Mouse (Mus musculus): ENCODE measurements around the gene I830077J02Rik. TPM values are rescaled to one million over a fixed set of nuclear protein-coding genes. Genes with fewer than 3 reads are reported as not detected.

I830077J02Rik gene
- total and polyA plus RNA-seq, 3 experiments: 2.8 to 9.4 TPM; not detected in 1

GRCm38 (mm10) chr3:105912097-105912880, 20.2 kb downstream of the I830077J02Rik start (continued):
- TF ChIP-seq USF2 (IDR thresholded peaks at IDR 0.05; ENCODE audit: borderline replicate concordance in 1 of 2, insufficient read depth in 1 of 2, low read depth in 1 of 2, low read length in 2 of 2) (no peak), POLR2AphosphoS5 (IDR thresholded peaks at IDR 0.05; ENCODE audit: borderline replicate concordance, low read depth, low read length) (no peak)

GRCm38 (mm10) chr3:105910519-105911190, 21.8 kb downstream of the I830077J02Rik start:
- no peak for DNase-seq (ENCODE audit: low read depth, low spot score)
- Histone ChIP-seq H3K27me3 (ENCODE audit: control insufficient read depth in 1 of 2, insufficient read depth in 2 of 2, low read length in 2 of 2) (no peaks in the 10 kb centered on the region), H3K79me2 (ENCODE audit: control insufficient read depth, insufficient read depth, low read length, poor library complexity) (no peaks in the 10 kb centered on the region), H3K27ac (ENCODE audit: control insufficient read depth, low read depth, low read length) (no peak overlapping the region), H3K4me1 (ENCODE audit: control insufficient read depth in 1 of 2, insufficient read depth in 2 of 2, low read length in 2 of 2) (peaks cover 28 to 42% of the 10 kb centered on the region in 2 experiments), H3K9me3 (replicated peaks; ENCODE audit: insufficient read depth, low read length) (no peaks in the 10 kb centered on the region), H3K36me3 (ENCODE audit: control insufficient read depth in 1 of 2, insufficient read depth in 2 of 2, low read length in 2 of 2) (peaks cover 0 to 39% of the 10 kb centered on the region in 2 experiments; a peak in 2 of 4 replicates), H3K4me3 (ENCODE audit: control insufficient read depth in 1 of 2, insufficient read depth in 1 of 2, low read depth in 2 of 2, low read length in 2 of 2) (no peak overlapping the region), H3K9ac (ENCODE audit: control insufficient read depth, low read depth, low read length, poor library complexity, severe bottlenecking) (no peak overlapping the region)
- TF ChIP-seq MAX (IDR thresholded peaks at IDR 0.05; ENCODE audit: low read length): no peak
- TF ChIP-seq ZNF384 (IDR thresholded peaks at IDR 0.05; ENCODE audit: low read depth, low read length): no peak
- no peak for TF ChIP-seq TAL1 (IDR thresholded peaks at IDR 0.05; ENCODE audit: low read length)
- no peak for TF ChIP-seq CTCF (IDR thresholded peaks at IDR 0.05 in 2 of 3, conservative IDR thresholded peaks at IDR 0.05 in 1 of 3; ENCODE audit: control insufficient read depth in 1 of 3, insufficient read depth in 1 of 3, low read depth in 2 of 3, low read length in 3 of 3, poor library complexity in 1 of 3, severe bottlenecking in 1 of 3)
- no peak for TF ChIP-seq POLR2AphosphoS5 (IDR thresholded peaks at IDR 0.05; ENCODE audit: borderline replicate concordance, low read depth, low read length)
- TF ChIP-seq ETS1 (IDR thresholded peaks at IDR 0.05; ENCODE audit: low read depth, low read length): no peak
- no peak for TF ChIP-seq USF2 (IDR thresholded peaks at IDR 0.05; ENCODE audit: borderline replicate concordance in 1 of 2, insufficient read depth in 1 of 2, low read depth in 1 of 2, low read length in 2 of 2)
- TF ChIP-seq MAZ (IDR thresholded peaks at IDR 0.05; ENCODE audit: low read depth, low read length): no peak
- TF ChIP-seq CHD2 (IDR thresholded peaks at IDR 0.05; ENCODE audit: low read length): no peak
- no peak for TF ChIP-seq USF1 (IDR thresholded peaks at IDR 0.05; ENCODE audit: low read depth, low read length)
- TF ChIP-seq NRF1 (IDR thresholded peaks at IDR 0.05; ENCODE audit: insufficient read depth, low read depth, low read length, poor library complexity, severe bottlenecking): no peak
- no peak for TF ChIP-seq E2F4 (IDR thresholded peaks at IDR 0.05; ENCODE audit: borderline replicate concordance, low read depth, low read length)
- no peak for TF ChIP-seq SMC3 (IDR thresholded peaks at IDR 0.05; ENCODE audit: low read depth, low read length)
- no peak for TF ChIP-seq ZKSCAN1 (IDR thresholded peaks at IDR 0.05; ENCODE audit: low read depth, low read length)

GRCm38 (mm10) chr3:105908976-105909375, 23.5 kb downstream of the I830077J02Rik start:
- no peak overlapping the region for H3K27ac ChIP-seq (ENCODE audit: control insufficient read depth, low read depth, low read length)
- no peak for TF ChIP-seq NRF1 (IDR thresholded peaks at IDR 0.05; ENCODE audit: insufficient read depth, low read depth, low read length, poor library complexity, severe bottlenecking)
- no peak for TF ChIP-seq UBTF (IDR thresholded peaks at IDR 0.05; ENCODE audit: borderline replicate concordance, insufficient read depth, low read depth, low read length)
- no peak for TF ChIP-seq MEF2A (IDR thresholded peaks at IDR 0.05; ENCODE audit: extremely low read depth, insufficient replicate concordance, low read depth, low read length, poor library complexity, severe bottlenecking)
- TF ChIP-seq KAT2A (conservative IDR thresholded peaks at IDR 0.05; ENCODE audit: low read depth, low read length): no peak
- no peak for TF ChIP-seq MAX (IDR thresholded peaks at IDR 0.05; ENCODE audit: low read length)
- no peak for TF ChIP-seq SMC3 (IDR thresholded peaks at IDR 0.05; ENCODE audit: low read depth, low read length)
- no peak for TF ChIP-seq RAD21 (IDR thresholded peaks at IDR 0.05; ENCODE audit: low read depth, low read length)
- TF ChIP-seq POLR2A (IDR thresholded peaks at IDR 0.05; ENCODE audit: control insufficient read depth in 1 of 2, insufficient read depth in 1 of 2, low read depth in 1 of 2, low read length in 2 of 2, poor library complexity in 1 of 2): no peak
- TF ChIP-seq TAL1 (IDR thresholded peaks at IDR 0.05; ENCODE audit: low read length): no peak
- no peak for TF ChIP-seq JUND (IDR thresholded peaks at IDR 0.05; ENCODE audit: low read depth, low read length)
- TF ChIP-seq ZMIZ1 (IDR thresholded peaks at IDR 0.05; ENCODE audit: low read depth, low read length): no peak
- no peak for TF ChIP-seq SIN3A (IDR thresholded peaks at IDR 0.05; ENCODE audit: low read length)
- H3K9ac ChIP-seq (ENCODE audit: control insufficient read depth, low read depth, low read length, poor library complexity, severe bottlenecking): no peak overlapping the region
- H3K4me1 ChIP-seq (ENCODE audit: control insufficient read depth in 1 of 2, insufficient read depth in 2 of 2, low read length in 2 of 2): peaks cover 22 to 45% of the 10 kb centered on the region in 2 experiments
- no peaks in the 10 kb centered on the region for H3K79me2 ChIP-seq (ENCODE audit: control insufficient read depth, insufficient read depth, low read length, poor library complexity)
- H3K9me3 ChIP-seq (replicated peaks; ENCODE audit: insufficient read depth, low read length): no peaks in the 10 kb centered on the region
- peaks cover 0 to 43% of the 10 kb centered on the region in 2 experiments; a peak in 2 of 4 replicates for H3K36me3 ChIP-seq (ENCODE audit: control insufficient read depth in 1 of 2, insufficient read depth in 2 of 2, low read length in 2 of 2)
- H3K27me3 ChIP-seq (ENCODE audit: control insufficient read depth in 1 of 2, insufficient read depth in 2 of 2, low read length in 2 of 2): no peaks in the 10 kb centered on the region
- no peak overlapping the region for H3K4me3 ChIP-seq (ENCODE audit: control insufficient read depth in 1 of 2, insufficient read depth in 1 of 2, low read depth in 2 of 2, low read length in 2 of 2)
- no peak for DNase-seq (ENCODE audit: low read depth, low spot score)

All from MEL (cell line).